Mouse (Mus musculus) MEL (cell line): Measurements from ENCODE around the gene Cbr1.

Source experiments
- CTCF ChIP-seq, 3 experiments: IDR thresholded peaks in 2 of 3; conservative IDR thresholded peaks in 1 of 3; 2 replicates each; pipeline ENCODE4 v1.5.1; 2011 to 2012; ENCODE audit warnings: low read length in 3 of 3, low read depth in 2 of 3, mild to moderate bottlenecking in 2 of 3, improper control_type of control experiment in 1 of 3, inconsistent platforms in 1 of 3, mixed read lengths in 1 of 3, moderate library complexity in 1 of 3; ENCODE audit not compliant: control insufficient read depth in 1 of 3, insufficient read depth in 1 of 3, poor library complexity in 1 of 3, severe bottlenecking in 1 of 3
- GATA1 ChIP-seq: IDR thresholded peaks from 2 replicates; pipeline ENCODE4 v1.6.1; 2011; ENCODE audit warnings: low read depth, low read length, improper control_type of control experiment
- HCFC1 ChIP-seq: IDR thresholded peaks from 2 replicates; pipeline ENCODE4 v1.6.1; 2012; ENCODE audit warnings: low read depth, mild to moderate bottlenecking, inconsistent platforms, low read length, improper control_type of control experiment, moderate library complexity
- MYC ChIP-seq: IDR thresholded peaks from 2 replicates; pipeline ENCODE4 v1.6.1; 2011; ENCODE audit warnings: low read depth, mild to moderate bottlenecking, low read length, improper control_type of control experiment, moderate library complexity
- POLR2A ChIP-seq, 2 experiments: IDR thresholded peaks; 2 replicates each; pipeline ENCODE4 v1.6.1; 2011 to 2012; ENCODE audit warnings: low read length in 2 of 2, mild to moderate bottlenecking in 2 of 2, control low read depth in 1 of 2, improper control_type of control experiment in 1 of 2, low read depth in 1 of 2, moderate library complexity in 1 of 2; ENCODE audit not compliant: control insufficient read depth in 1 of 2, insufficient read depth in 1 of 2, poor library complexity in 1 of 2
- POLR2AphosphoS5 ChIP-seq: IDR thresholded peaks from 2 replicates; pipeline ENCODE4 v1.6.1; 2012; ENCODE audit warnings: low read depth, borderline replicate concordance, mild to moderate bottlenecking, inconsistent platforms, low read length, moderate library complexity, mixed read lengths

GRCm38 (mm10) chr16:93572383-93572782, 33.3 kb upstream of the Cbr1 start:
- TF ChIP-seq HCFC1 (no peak), MYC (no peak), CTCF (IDR thresholded peaks at IDR 0.05 in 2 of 3, conservative IDR thresholded peaks at IDR 0.05 in 1 of 3; ENCODE audit: control insufficient read depth in 1 of 3, insufficient read depth in 1 of 3, low read depth in 2 of 3, low read length in 3 of 3, poor library complexity in 1 of 3, severe bottlenecking in 1 of 3) (no peak), GATA1 (no peak), POLR2A (IDR thresholded peaks at IDR 0.05; ENCODE audit: control insufficient read depth in 1 of 2, insufficient read depth in 1 of 2, low read depth in 1 of 2, low read length in 2 of 2, poor library complexity in 1 of 2) (no peak), POLR2AphosphoS5 (no peak)
